Mouse (Mus musculus) E14TG2a.4 (cell line): ENCODE data around the gene Mtmr3.

Experiments used
- H3K27me3 ChIP-seq: 2 replicates; pipeline ENCODE4 v1.6.1; 2014; ENCODE audit warnings: low read length, control low read depth; ENCODE audit not compliant: insufficient read depth
- H3K36me3 ChIP-seq: 2 replicates; pipeline ENCODE4 v1.6.1; 2014; ENCODE audit warnings: low read length, control low read depth; ENCODE audit not compliant: insufficient read depth
- H3K4me1 ChIP-seq: replicated peaks from 2 replicates; pipeline ENCODE4 v1.6.1; 2014; ENCODE audit warnings: low read depth, low read length, control low read depth
- H3K4me3 ChIP-seq: replicated peaks from 2 replicates; pipeline ENCODE4 v1.5.1; 2014; ENCODE audit warnings: mild to moderate bottlenecking, low read length
- H3K9me3 ChIP-seq: 2 replicates; pipeline ENCODE4 v1.6.1; 2014; ENCODE audit warnings: low read length, control low read depth
- CTCF ChIP-seq: conservative IDR thresholded peaks from 2 replicates; pipeline ENCODE4 v1.5.1; 2014; ENCODE audit warnings: low read length
- NANOG ChIP-seq: IDR thresholded peaks from 2 replicates; pipeline ENCODE4 v1.6.1; 2014; ENCODE audit warnings: borderline replicate concordance, low read length, mixed read lengths
- POU5F1 ChIP-seq: IDR thresholded peaks from 2 replicates; pipeline ENCODE4 v1.6.1; 2014; ENCODE audit warnings: low read length, borderline replicate concordance

Gene Mtmr3

GRCm38 (mm10) chr11:4462868-4463267 is 131.8 kb downstream of the Mtmr3 start:
- Histone ChIP-seq H3K36me3 (no peaks in the 10 kb centered on the region), H3K9me3 (no peaks in the 10 kb centered on the region), H3K4me3 (0 out of 2 replicates have a peak overlapping the region, but pooled peaks have one; percentile 37), H3K4me1 (peaks cover 96% of the 10 kb centered on the region), H3K27me3 (no peaks in the 10 kb centered on the region; the same call in 1 of the 2 replicates)
- no peak for TF ChIP-seq POU5F1
- TF ChIP-seq CTCF, result no peak
- TF ChIP-seq NANOG, result no peak

- H3K4me1 ChIP-seq, result peaks cover 88% of the 10 kb centered on the region
- H3K27me3 ChIP-seq, result no peaks in the 10 kb centered on the region; the same call in 1 of the 2 replicates
- H3K9me3 ChIP-seq, result no peaks in the 10 kb centered on the region
- H3K36me3 ChIP-seq, result no peaks in the 10 kb centered on the region
- peak overlapping the region; percentile 59 for H3K4me3 ChIP-seq
- TF ChIP-seq POU5F1, result no peak
Measured at GRCm38 (mm10) chr11:4461154-4461553, 133.5 kb downstream of the Mtmr3 start.

GRCm38 (mm10) chr11:4460615-4461014 is 134.0 kb downstream of the Mtmr3 start:
- Histone ChIP-seq H3K36me3 (no peaks in the 10 kb centered on the region), H3K9me3 (no peaks in the 10 kb centered on the region), H3K4me1 (peaks cover 83% of the 10 kb centered on the region), H3K27me3 (no peaks in the 10 kb centered on the region; the same call in 1 of the 2 replicates), H3K4me3 (peak overlapping the region; percentile 59)
- no peak for TF ChIP-seq CTCF
- no peak for TF ChIP-seq POU5F1
- no peak for TF ChIP-seq NANOG

- Histone ChIP-seq H3K27me3 (peaks cover 4% of the 10 kb centered on the region; the same call in 1 of the 2 replicates), H3K9me3 (no peaks in the 10 kb centered on the region), H3K36me3 (no peaks in the 10 kb centered on the region), H3K4me3 (no peak overlapping the region; the same call in 1 of the 2 replicates), H3K4me1 (peaks cover 52% of the 10 kb centered on the region)
- TF ChIP-seq NANOG (no peak), POU5F1 (no peak), CTCF (no peak)
Measured at GRCm38 (mm10) chr11:4454895-4455535, 139.6 kb downstream of the Mtmr3 start.

- Histone ChIP-seq H3K9me3 (no peaks in the 10 kb centered on the region), H3K27me3 (peaks cover 4% of the 10 kb centered on the region; the same call in 1 of the 2 replicates), H3K4me3 (peak overlapping the region; percentile 66), H3K4me1 (peaks cover 28% of the 10 kb centered on the region), H3K36me3 (no peaks in the 10 kb centered on the region)
- TF ChIP-seq NANOG (no peak), POU5F1 (no peak), CTCF (no peak)
Measured at GRCm38 (mm10) chr11:4452467-4453184, 142.0 kb downstream of the Mtmr3 start.

- Histone ChIP-seq H3K4me3 (no peak overlapping the region), H3K36me3 (no peaks in the 10 kb centered on the region), H3K9me3 (no peaks in the 10 kb centered on the region), H3K27me3 (peaks cover 4% of the 10 kb centered on the region; the same call in 1 of the 2 replicates), H3K4me1 (peaks cover 26% of the 10 kb centered on the region)
- TF ChIP-seq CTCF, result peak; percentile 95
- TF ChIP-seq POU5F1, result no peak
- no peak for TF ChIP-seq NANOG
Measured at GRCm38 (mm10) chr11:4451116-4451515, 143.5 kb downstream of the Mtmr3 start.

- Histone ChIP-seq H3K36me3 (no peaks in the 10 kb centered on the region), H3K27me3 (no peaks in the 10 kb centered on the region; the same call in 1 of the 2 replicates), H3K4me1 (0 out of 2 replicates have a peak, but pooled peaks cover 6% of the 10 kb centered on the region), H3K4me3 (no peak overlapping the region), H3K9me3 (no peaks in the 10 kb centered on the region)
- TF ChIP-seq CTCF (no peak), NANOG (no peak), POU5F1 (no peak)
Measured at GRCm38 (mm10) chr11:4446195-4446868, 148.3 kb downstream of the Mtmr3 start.

GRCm38 (mm10) chr11:4442280-4442679 is 152.4 kb downstream of the Mtmr3 start:
- Histone ChIP-seq H3K4me3 (no peak overlapping the region), H3K27me3 (no peaks in the 10 kb centered on the region; the same call in 1 of the 2 replicates), H3K9me3 (no peaks in the 10 kb centered on the region), H3K4me1 (peaks cover 21% of the 10 kb centered on the region), H3K36me3 (no peaks in the 10 kb centered on the region)
- TF ChIP-seq CTCF, result no peak
- no peak for TF ChIP-seq NANOG
- TF ChIP-seq POU5F1, result no peak
